In the genomic region with DNA sequence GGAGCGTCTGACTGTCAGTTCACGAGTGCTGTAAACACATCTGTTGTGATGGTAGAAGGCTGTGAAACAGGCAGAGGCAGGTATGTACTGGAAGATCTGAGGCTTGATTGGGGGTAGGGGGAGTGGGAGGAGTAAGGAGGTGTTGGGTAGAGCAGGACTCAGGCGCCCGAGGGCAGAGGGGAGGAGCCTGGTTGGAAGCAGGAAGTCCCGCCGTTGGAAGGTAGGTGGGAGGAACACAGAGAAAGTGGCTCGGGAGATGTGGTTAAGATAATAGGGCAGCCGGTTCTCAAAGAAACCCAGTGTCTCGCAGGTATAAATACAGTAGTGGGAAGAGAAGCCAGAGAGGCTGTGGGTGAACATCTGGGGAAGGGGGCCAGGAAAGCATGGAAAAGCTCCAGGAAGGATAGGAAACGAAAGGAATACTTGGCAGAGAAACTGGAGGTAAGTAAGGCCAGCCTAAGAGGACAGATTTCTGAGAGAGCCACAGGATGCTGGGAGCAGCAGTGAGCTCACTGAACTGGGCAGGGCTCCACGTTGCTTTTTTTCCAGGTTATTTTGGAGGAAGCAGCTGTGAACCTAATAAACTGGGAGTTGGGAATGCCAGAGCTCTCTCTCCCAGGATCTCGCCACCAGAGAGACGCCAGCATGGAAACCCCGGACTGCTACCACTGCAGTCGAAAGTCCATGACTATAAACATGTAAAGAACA, we compare ENCODE assay signal across 8 mouse cellular contexts. TPM values are rescaled to one million over a fixed set of nuclear protein-coding genes. Genes with fewer than 3 reads are reported as not detected.
A peak's percentile ranks its signal among the peaks of the same experiment; 100 is the strongest.
DNase-seq lines count a peak whose midpoint lies in the region; ATAC-seq and TF ChIP-seq lines count a peak whose summit lies in the region.

No protein-coding gene starts in this region.

- 17% methylated on average over 15 of the region's 15 CpGs for WGBS in embryonic facial prominence, embryonic 13.5 days
- 21% methylated on average over 15 of the region's 15 CpGs for WGBS in heart, postnatal 0 days

- H3K9me3 ChIP-seq in embryonic facial prominence, embryonic 13.5 days = no peaks in the 10 kb centered on the region
- H3K9me3 ChIP-seq in heart, postnatal 0 days (replicated peaks; ENCODE audit: control insufficient read depth, low read length) = no peaks in the 10 kb centered on the region

- H3K4me2 ChIP-seq in embryonic facial prominence, embryonic 13.5 days = peak overlapping the region; percentile 48
- peak overlapping the region; percentile 41 for H3K4me2 ChIP-seq in heart, postnatal 0 days (ENCODE audit: low read depth, low read length)

- H3K27ac ChIP-seq in embryonic facial prominence, embryonic 13.5 days = peak overlapping the region; percentile 34; the same call in 1 of the 2 replicates
- peak overlapping the region; percentile 3; the same call in 1 of the 2 replicates for H3K27ac ChIP-seq in heart, postnatal 0 days (ENCODE audit: low read depth)

- no peak for TF ChIP-seq CTCF in heart, postnatal 0 days (IDR thresholded peaks at IDR 0.05; ENCODE audit: low read depth)

- H3K27me3 ChIP-seq in embryonic facial prominence, embryonic 13.5 days = no peaks in the 10 kb centered on the region
- no peaks in the 10 kb centered on the region for H3K27me3 ChIP-seq in heart, postnatal 0 days (ENCODE audit: control insufficient read depth, insufficient read depth, low read length)

- peak; percentile 41 to 42 for DNase-seq in urinary bladder, adult 18-20 months (ENCODE audit: low spot score in 2 of 2)
- no peak for DNase-seq in urinary bladder, postnatal 4 days (ENCODE audit: low spot score in 2 of 2)
- peak; percentile 52 for DNase-seq in heart, postnatal 0 days (ENCODE audit: low spot score)
- peak; percentile 75 for DNase-seq in kidney, postnatal 14 days
- peak; percentile 71 for DNase-seq in thymus, postnatal 0 days (ENCODE audit: low spot score)
- no peak for DNase-seq in B cell, adult 2 months

- TF ChIP-seq EP300 in heart, postnatal 0 days (IDR thresholded peaks at IDR 0.05; ENCODE audit: low read depth) = no peak

- ATAC-seq in embryonic facial prominence, embryonic 13.5 days (ENCODE audit: insufficient number of reproducible peaks, insufficient read depth, low FRiP score, low TSS enrichment, low read depth) = 0 out of 2 replicates have a peak, but pooled peaks have one; percentile 57
- no peak for ATAC-seq in heart, postnatal 0 days (ENCODE audit: insufficient read depth, low read depth)
- ATAC-seq in megakaryocyte progenitor cell, adult 5-6 weeks (replicated peaks; ENCODE audit: poor library complexity) = peak; percentile 75

- peak overlapping the region; percentile 16 for H3K4me3 ChIP-seq in embryonic facial prominence, embryonic 13.5 days
- peak overlapping the region; percentile 20 for H3K4me3 ChIP-seq in heart, postnatal 0 days (ENCODE audit: low read depth, low read length)

- peaks cover 58% of the 10 kb centered on the region for H3K4me1 ChIP-seq in embryonic facial prominence, embryonic 13.5 days
- H3K4me1 ChIP-seq in heart, postnatal 0 days (ENCODE audit: control insufficient read depth, insufficient read depth) = peaks cover 36% of the 10 kb centered on the region

- no peaks in the 10 kb centered on the region for H3K36me3 ChIP-seq in embryonic facial prominence, embryonic 13.5 days
- no peaks in the 10 kb centered on the region for H3K36me3 ChIP-seq in heart, postnatal 0 days (replicated peaks; ENCODE audit: control insufficient read depth, insufficient read depth, low read length)

- H3K9ac ChIP-seq in embryonic facial prominence, embryonic 13.5 days = no peak overlapping the region
- H3K9ac ChIP-seq in heart, postnatal 0 days (replicated peaks; ENCODE audit: low read depth, low read length) = no peak overlapping the region; the same call in 1 of the 2 replicates

RNA-seq across cellular contexts. Expression of a gene that starts 5.1 kb away (rescaled TPM):
- polyA plus RNA-seq in embryonic facial prominence, embryonic 13.5 days (2015; fragmentation: Nextera tagmentation; extraction: Ambion mirVana) = 38.9 and 45.4 TPM in 2 replicates
- 30.1 and 46.1 TPM in 2 replicates for total RNA-seq in heart, postnatal 0 days (2014; rRNA removed; ENCODE audit: low replicate concordance)
- polyA plus RNA-seq in heart, postnatal 0 days (2015; fragmentation: Nextera tagmentation; extraction: Ambion mirVana) = 13.0 and 13.8 TPM in 2 replicates
- total RNA-seq in megakaryocyte progenitor cell, adult 5-6 weeks (2015) = 14.8 and 15.5 TPM in 2 replicates
- total RNA-seq in megakaryocyte progenitor cell, adult 5-6 weeks (2017) = 9.7 and 15.8 TPM in 2 replicates
- 21.3 and 26.1 TPM in 2 replicates for polyA plus RNA-seq in thymus, postnatal 0 days (2015; fragmentation: Nextera tagmentation; extraction: Ambion mirVana)

Comparison
In these comparisons a context has a peak if more than half of its experiments do, and no peak if none do; other contexts are left out.
1. DNase-seq: peak in urinary bladder, adult 18-20 months (2 of 2), heart, postnatal 0 days (single experiment), kidney, postnatal 14 days (single experiment) and thymus, postnatal 0 days (single experiment); none in urinary bladder, postnatal 4 days (0 of 2) and B cell, adult 2 months (0 of 2).